Mouse (Mus musculus) thymus, adult 2 months (tissue): Measurements from ENCODE around the gene Inpp5f.

ENCODE experiments used
- CTCF ChIP-seq: fragments of 200-500 bp; IDR thresholded peaks from 2 replicates; pipeline ENCODE4 v1.5.1; 2012; ENCODE audit warnings: mild to moderate bottlenecking, control low read depth, low read length, moderate library complexity, borderline replicate concordance; ENCODE audit not compliant: control insufficient read depth, poor library complexity, insufficient read depth; ENCODE audit errors: extremely low read depth
- POLR2A ChIP-seq: fragments of 200-500 bp; IDR thresholded peaks from 2 replicates; pipeline ENCODE4 v1.6.1; 2012; ENCODE audit warnings: mild to moderate bottlenecking, low read length, control low read depth, moderate library complexity; ENCODE audit not compliant: control insufficient read depth, poor library complexity, insufficient read depth; ENCODE audit errors: extremely low read depth

DNA sequence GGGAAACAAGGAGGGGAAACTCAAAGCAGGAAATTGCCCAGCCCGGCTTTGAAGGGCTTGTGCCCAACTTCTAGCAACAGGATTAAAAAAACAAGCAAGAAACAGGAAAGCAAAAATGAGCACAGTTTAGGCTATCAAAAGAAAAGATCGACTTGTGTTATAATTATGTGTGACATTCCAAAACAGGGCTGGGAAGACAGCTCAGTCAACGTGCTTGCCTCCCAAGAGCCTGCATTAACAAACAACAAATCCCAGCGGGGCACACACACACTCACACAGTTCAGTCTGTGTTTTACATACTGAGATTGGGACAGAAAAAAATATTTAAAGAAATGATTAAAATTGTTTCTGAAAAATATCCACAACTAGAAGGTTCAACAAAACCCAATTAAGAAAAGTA, 106.9 kb downstream of the Inpp5f start:
- TF ChIP-seq POLR2A (no peak), CTCF (no peak)
